Mouse (Mus musculus) heart, embryonic 11.5 days (tissue): ENCODE measurements at regions not wholly inside any gene's neighbourhood (a gene's known extent, or its start where the extent isn't known, plus 50 kb on each side); places are given as distances from the start of the nearest gene placed in this dataset.
"Not testable (repeated sequence)": the region's sequence is repeated elsewhere in the genome, so short reads cannot be mapped to it uniquely, and the experiment has no call there.

ENCODE experiments used
- ATAC-seq: fragments of 200-750 bp; cut with Nextera tagmentation; replicated peaks from 2 replicates; pipeline ENCODE4 v1.8.0; 2017; ENCODE audit warnings: moderate library complexity; ENCODE audit not compliant: insufficient number of reproducible peaks, low FRiP score, low TSS enrichment
- H3K27ac ChIP-seq: fragments of 300-500 bp; sonication (generic); 2 replicates; pipeline ENCODE4 v1.5.1; 2014; ENCODE audit warnings: mild to moderate bottlenecking, low read depth, low read length
- H3K27me3 ChIP-seq: fragments of 300-500 bp; sonication (generic); 2 replicates; pipeline ENCODE4 v1.6.1; 2014; ENCODE audit warnings: mild to moderate bottlenecking, low read length, mixed read lengths; ENCODE audit not compliant: control insufficient read depth, insufficient read depth
- H3K36me3 ChIP-seq: fragments of 300-500 bp; sonication (generic); 2 replicates; pipeline ENCODE4 v1.6.1; 2014; ENCODE audit warnings: mild to moderate bottlenecking, low read length, moderate library complexity, mixed read lengths; ENCODE audit not compliant: control insufficient read depth, insufficient read depth
- H3K4me1 ChIP-seq: fragments of 300-500 bp; sonication (generic); 2 replicates; pipeline ENCODE4 v1.6.1; 2014; ENCODE audit warnings: low read length; ENCODE audit not compliant: control insufficient read depth, insufficient read depth
- H3K4me2 ChIP-seq: fragments of 300-500 bp; sonication (generic); 2 replicates; pipeline ENCODE4 v1.6.1; 2014; ENCODE audit warnings: mild to moderate bottlenecking, moderate library complexity
- H3K4me3 ChIP-seq: fragments of 300-500 bp; sonication (generic); 2 replicates; pipeline ENCODE4 v1.5.1; 2014; ENCODE audit warnings: low read depth, low read length
- H3K9ac ChIP-seq: fragments of 300-500 bp; sonication (generic); 2 replicates; pipeline ENCODE4 v1.6.1; 2014; ENCODE audit warnings: mild to moderate bottlenecking, low read depth, low read length, moderate library complexity
- H3K9me3 ChIP-seq: fragments of 300-500 bp; sonication (generic); replicated peaks from 2 replicates; pipeline ENCODE4 v1.6.1; 2016; ENCODE audit warnings: low read length; ENCODE audit not compliant: control insufficient read depth
- WGBS: fragments of 180-500 bp; shearing (Covaris S2); extraction: QIAGEN DNeasy Blood & Tissue Kit; methylation state at CpG from one replicate; pipeline ENCODE4 v1.1.7; 2014; ENCODE audit not compliant: insufficient replicate concordance; 5-methylcytosine and 5-hydroxymethylcytosine counted together

DNA sequence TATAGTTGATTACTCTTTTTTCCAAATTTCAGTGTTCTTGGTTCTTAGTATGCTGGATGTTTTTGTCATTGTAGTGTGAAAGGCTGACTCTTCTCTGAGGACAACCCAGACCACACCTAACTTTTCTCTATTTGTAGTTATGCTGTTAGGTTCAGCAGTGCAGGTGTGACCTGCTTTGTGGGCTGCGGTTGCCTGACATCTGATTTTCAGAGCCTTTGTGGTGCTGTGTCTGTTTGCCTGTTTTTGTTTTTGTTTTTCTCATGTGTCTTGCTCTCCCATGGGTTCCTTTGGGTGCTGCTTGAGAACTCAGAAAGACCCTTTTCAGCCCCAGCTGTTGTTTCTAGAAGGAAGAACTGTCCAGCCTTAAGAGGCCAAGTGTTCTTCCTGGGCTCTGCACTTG lies 52.0 kb upstream of the Trpm1 start:
- Histone ChIP-seq H3K4me1 (no peaks in the 10 kb centered on the region), H3K4me3 (no peak overlapping the region), H3K4me2 (no peak overlapping the region), H3K9me3 (no peaks in the 10 kb centered on the region), H3K27me3 (no peaks in the 10 kb centered on the region), H3K9ac (no peak overlapping the region), H3K36me3 (no peaks in the 10 kb centered on the region), H3K27ac (no peak overlapping the region)
- no peak for ATAC-seq
- WGBS: 92% methylated on average over 1 of the region's 1 CpGs

DNA sequence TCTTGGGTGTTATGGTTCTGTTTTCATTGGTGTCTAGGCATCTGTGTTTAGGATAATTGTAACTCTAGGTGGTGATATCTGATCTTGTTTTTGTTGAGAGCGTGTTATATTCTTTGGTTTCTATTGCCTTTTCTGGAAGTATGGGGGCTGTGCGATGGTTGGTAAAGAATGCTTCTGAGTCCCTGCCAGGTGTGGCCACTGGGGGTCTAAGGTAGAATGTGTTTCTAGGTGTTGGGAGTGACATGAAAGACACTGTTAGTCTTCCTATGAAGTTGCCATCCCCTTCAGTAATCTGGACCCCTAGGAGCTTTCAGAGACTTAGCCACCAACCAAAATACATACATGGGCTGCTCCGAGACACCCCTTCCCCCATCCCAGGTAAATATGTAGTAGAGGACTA lies 54.0 kb upstream of the Trpm1 start:
- no peak overlapping the region for H3K4me3 ChIP-seq
- no peaks in the 10 kb centered on the region for H3K9me3 ChIP-seq
- H3K36me3 ChIP-seq: no peaks in the 10 kb centered on the region
- 83% methylated on average over 3 of the region's 3 CpGs for WGBS
- no peak overlapping the region for H3K9ac ChIP-seq
- ATAC-seq: no peak
- no peaks in the 10 kb centered on the region for H3K4me1 ChIP-seq
- H3K4me2 ChIP-seq: no peak overlapping the region
- no peak overlapping the region for H3K27ac ChIP-seq
- no peaks in the 10 kb centered on the region for H3K27me3 ChIP-seq

DNA sequence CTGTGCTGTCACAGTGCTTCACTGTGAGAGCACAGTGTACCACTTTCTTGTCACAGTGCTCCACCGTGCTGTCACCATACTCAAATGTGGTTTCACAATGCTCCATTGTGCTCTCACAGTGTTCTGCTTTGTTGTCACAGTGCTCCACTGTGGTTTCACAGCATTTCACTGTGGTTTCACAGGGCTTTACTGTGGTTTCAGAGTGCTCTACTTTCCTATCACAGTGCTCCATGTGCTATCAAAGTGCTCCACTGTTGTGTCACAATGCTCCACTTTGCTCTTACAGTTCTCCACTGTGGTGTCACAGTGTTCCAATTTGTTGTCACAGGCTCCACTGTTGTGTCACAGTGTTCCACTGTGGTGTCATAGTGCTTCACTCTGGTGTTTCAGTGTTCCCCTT lies 63.6 kb upstream of the Trpm1 start:
- no peaks in the 10 kb centered on the region for H3K9me3 ChIP-seq
- no peak overlapping the region for H3K9ac ChIP-seq
- ATAC-seq: no peak
- no peak overlapping the region for H3K4me3 ChIP-seq
- 83% methylated on average over 1 of the region's 1 CpGs for WGBS
- H3K4me2 ChIP-seq: no peak overlapping the region
- no peaks in the 10 kb centered on the region for H3K4me1 ChIP-seq
- H3K27ac ChIP-seq: no peak overlapping the region
- no peaks in the 10 kb centered on the region for H3K36me3 ChIP-seq
- H3K27me3 ChIP-seq: no peaks in the 10 kb centered on the region

DNA sequence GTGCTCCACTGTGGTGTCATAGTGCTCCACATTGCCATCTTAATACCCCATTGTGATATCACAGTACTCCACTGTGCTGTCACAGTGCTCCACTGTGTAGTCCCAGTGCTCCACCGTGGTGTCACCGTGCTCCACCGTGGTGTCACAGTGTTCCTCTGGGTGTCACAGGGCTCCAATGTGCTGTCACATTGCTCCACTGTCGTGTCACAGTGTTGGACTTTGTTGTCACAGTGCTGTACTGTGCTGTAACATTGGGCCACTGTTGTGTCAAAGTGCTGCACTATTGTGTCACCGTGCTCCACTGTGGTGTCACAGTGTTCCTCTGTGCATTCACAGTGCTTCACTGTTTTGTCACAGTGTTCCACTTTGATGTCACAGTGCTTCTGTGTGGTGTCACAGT lies 64.6 kb upstream of the Trpm1 start:
- 86% methylated on average over 5 of the region's 5 CpGs for WGBS
- Histone ChIP-seq H3K4me1 (no peaks in the 10 kb centered on the region), H3K27me3 (no peaks in the 10 kb centered on the region), H3K9ac (no peak overlapping the region), H3K4me2 (no peak overlapping the region), H3K9me3 (no peaks in the 10 kb centered on the region), H3K36me3 (no peaks in the 10 kb centered on the region), H3K27ac (no peak overlapping the region), H3K4me3 (no peak overlapping the region)
- no peak for ATAC-seq

DNA sequence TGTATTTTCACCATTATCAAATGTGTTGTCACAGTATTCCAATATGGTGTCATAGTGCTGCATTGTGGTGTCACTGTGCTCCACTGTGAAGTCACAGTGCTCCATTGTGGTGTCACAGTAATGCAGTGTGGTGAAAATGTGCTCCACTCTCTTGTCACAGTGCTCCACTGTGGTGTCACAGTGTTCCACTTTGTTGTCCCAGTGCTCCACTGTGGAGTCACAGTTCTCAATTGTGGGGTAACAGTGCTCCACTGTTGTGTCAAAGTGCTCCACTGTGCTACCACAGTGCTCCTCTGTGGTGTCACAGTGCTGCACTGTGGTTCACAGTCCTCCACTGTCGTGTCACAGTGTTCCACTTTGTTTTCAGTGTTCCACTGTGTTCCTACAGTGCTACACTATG lies 69.7 kb upstream of the Trpm1 start:
- 71% methylated on average over 1 of the region's 1 CpGs for WGBS
- not testable (repeated sequence) for H3K4me1 ChIP-seq, H3K36me3 ChIP-seq, H3K9me3 ChIP-seq, H3K9ac ChIP-seq, H3K27me3 ChIP-seq, H3K4me2 ChIP-seq, H3K4me3 ChIP-seq, ATAC-seq, H3K27ac ChIP-seq

DNA sequence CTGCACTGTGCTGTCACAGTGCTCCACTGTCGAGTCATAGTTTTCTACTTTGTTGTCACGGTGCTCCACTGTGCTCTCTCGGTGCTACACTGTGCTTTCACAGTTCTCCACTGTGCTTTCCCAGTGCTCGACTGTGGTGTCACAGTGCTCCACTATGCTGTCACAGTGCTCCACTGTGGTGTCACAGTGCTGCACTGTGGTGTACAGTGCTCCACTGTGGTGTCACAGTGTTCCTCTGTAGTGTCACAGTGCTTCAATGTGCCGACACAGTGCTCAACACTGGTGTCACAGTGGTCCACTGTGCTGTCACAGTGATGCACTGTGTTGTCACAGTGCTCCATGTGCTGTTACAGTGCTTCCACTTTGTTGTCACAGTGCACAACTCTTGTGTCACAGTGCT lies 71.0 kb upstream of the Trpm1 start:
- no peaks in the 10 kb centered on the region for H3K27me3 ChIP-seq

DNA sequence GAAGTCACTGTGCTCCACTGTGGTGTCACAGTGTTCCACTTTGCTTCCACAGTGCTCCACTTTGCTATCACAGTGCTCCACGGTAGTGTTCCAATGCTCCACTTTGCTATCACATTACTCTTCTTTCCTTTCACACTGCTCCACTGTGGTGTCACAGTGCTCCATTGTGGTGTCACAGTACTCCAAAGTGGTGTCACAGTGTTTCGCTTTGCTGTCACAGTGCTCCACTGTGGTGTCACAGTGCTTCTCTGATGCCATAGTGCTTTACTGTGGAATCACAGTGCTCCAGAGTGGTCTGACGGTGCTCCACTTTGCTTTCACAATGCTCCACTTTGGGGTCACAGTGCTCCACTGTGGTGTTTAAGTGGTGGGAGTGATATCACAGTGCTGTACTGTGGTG lies 71.4 kb upstream of the Trpm1 start:
- ATAC-seq: no peak
- no peak overlapping the region for H3K4me3 ChIP-seq
- H3K36me3 ChIP-seq: no peaks in the 10 kb centered on the region
- H3K9me3 ChIP-seq: 0 out of 2 replicates have a peak, but pooled peaks cover 5% of the 10 kb centered on the region
- 77% methylated on average over 3 of the region's 3 CpGs for WGBS
- no peak overlapping the region for H3K27ac ChIP-seq
- no peaks in the 10 kb centered on the region for H3K4me1 ChIP-seq
- no peaks in the 10 kb centered on the region for H3K27me3 ChIP-seq
- H3K9ac ChIP-seq: no peak overlapping the region
- H3K4me2 ChIP-seq: no peak overlapping the region

More for the DNA sequence above, 71.0 kb upstream of the Trpm1 start:
- 77% methylated on average over 5 of the region's 5 CpGs for WGBS
- Histone ChIP-seq H3K36me3 (no peaks in the 10 kb centered on the region), H3K27ac (no peak overlapping the region), H3K4me3 (no peak overlapping the region), H3K4me1 (no peaks in the 10 kb centered on the region), H3K9ac (no peak overlapping the region), H3K4me2 (no peak overlapping the region), H3K9me3 (0 out of 2 replicates have a peak, but pooled peaks cover 5% of the 10 kb centered on the region)
- no peak for ATAC-seq

DNA sequence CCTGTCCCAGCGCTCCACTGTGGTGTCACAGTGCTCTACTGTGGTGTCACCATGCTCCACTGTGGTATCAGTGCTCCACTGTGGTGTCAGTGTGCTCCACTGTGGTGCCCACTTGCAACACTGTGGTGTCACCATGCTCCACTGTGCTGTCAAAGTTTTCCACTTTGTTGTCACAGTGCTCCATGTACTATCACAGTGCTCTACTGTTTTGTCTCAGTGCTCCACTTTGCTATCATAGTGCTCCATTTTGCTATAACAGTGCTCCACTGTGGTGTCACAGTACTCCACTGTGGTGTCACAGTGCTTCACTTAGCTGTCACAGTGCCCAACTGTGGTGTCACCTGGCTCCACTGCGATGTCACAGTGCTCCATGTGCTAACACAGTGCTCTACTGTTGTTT lies 72.0 kb upstream of the Trpm1 start:
- H3K36me3 ChIP-seq: no peaks in the 10 kb centered on the region
- no peak overlapping the region for H3K9ac ChIP-seq
- no peak overlapping the region for H3K27ac ChIP-seq
- no peak overlapping the region for H3K4me2 ChIP-seq
- ATAC-seq: no peak
- H3K27me3 ChIP-seq: no peaks in the 10 kb centered on the region
- 59% methylated on average over 2 of the region's 2 CpGs for WGBS
- no peak overlapping the region for H3K4me3 ChIP-seq
- H3K9me3 ChIP-seq: 0 out of 2 replicates have a peak, but pooled peaks cover 5% of the 10 kb centered on the region
- no peaks in the 10 kb centered on the region for H3K4me1 ChIP-seq

DNA sequence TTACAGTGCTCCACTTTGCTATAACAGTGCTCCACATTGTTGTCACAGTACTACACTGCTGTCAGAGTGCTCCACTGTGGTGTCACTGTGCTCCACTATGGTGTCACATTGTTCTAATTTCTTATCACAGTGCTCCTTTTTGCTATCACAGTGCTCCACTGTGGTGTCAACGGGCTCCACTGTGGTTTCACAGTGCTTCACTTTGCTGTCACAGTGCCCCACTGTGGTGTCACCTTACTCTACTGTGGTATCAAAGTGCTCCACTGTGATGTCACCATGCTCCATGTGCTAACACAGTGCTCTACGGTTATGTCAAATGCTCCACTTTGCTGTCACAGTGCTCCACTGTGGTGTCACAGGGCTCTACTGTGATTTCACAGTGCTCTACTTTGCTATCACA lies 72.6 kb upstream of the Trpm1 start:
- H3K27me3 ChIP-seq: no peaks in the 10 kb centered on the region
- H3K4me3 ChIP-seq: no peak overlapping the region
- H3K9ac ChIP-seq: no peak overlapping the region
- H3K4me1 ChIP-seq: no peaks in the 10 kb centered on the region
- 76% methylated on average over 2 of the region's 2 CpGs for WGBS
- 0 out of 2 replicates have a peak, but pooled peaks cover 5% of the 10 kb centered on the region for H3K9me3 ChIP-seq
- no peak overlapping the region for H3K27ac ChIP-seq
- no peaks in the 10 kb centered on the region for H3K36me3 ChIP-seq
- no peak for ATAC-seq
- H3K4me2 ChIP-seq: no peak overlapping the region
